Mouse (Mus musculus) forebrain, postnatal 0 days (tissue): ENCODE data around the gene Lonp2. TPM values are rescaled to one million over a fixed set of nuclear protein-coding genes. Genes with fewer than 3 reads are reported as not detected.

Source experiments
- ATAC-seq: fragments of 200-750 bp; cut with Nextera tagmentation; 2 replicates; pipeline ENCODE4 v1.8.0; 2017; ENCODE audit warnings: mild to moderate bottlenecking, moderate library complexity
- DNase-seq: peaks from one replicate; pipeline ENCODE4 v3.0.0-alpha.2; 2015
- H3K27ac ChIP-seq: fragments of 300-500 bp; sonication (generic); 2 replicates; pipeline ENCODE4 v1.5.1; 2014; ENCODE audit warnings: low read depth, mild to moderate bottlenecking, antibody characterized with exemption, low read length, moderate library complexity, mixed read lengths
- H3K27me3 ChIP-seq: fragments of 300-500 bp; sonication (generic); 2 replicates; pipeline ENCODE4 v1.6.1; 2014; ENCODE audit warnings: mild to moderate bottlenecking, low read length, mixed read lengths; ENCODE audit not compliant: insufficient read depth
- H3K36me3 ChIP-seq: fragments of 300-500 bp; sonication (generic); 2 replicates; pipeline ENCODE4 v1.6.1; 2014; ENCODE audit warnings: mild to moderate bottlenecking, moderate library complexity; ENCODE audit not compliant: insufficient read depth
- H3K4me1 ChIP-seq: fragments of 300-500 bp; sonication (generic); 2 replicates; pipeline ENCODE4 v1.6.1; 2014; ENCODE audit warnings: antibody characterized with exemption; ENCODE audit not compliant: insufficient read depth
- H3K4me2 ChIP-seq: fragments of 300-500 bp; sonication (generic); 2 replicates; pipeline ENCODE4 v1.6.1; 2014; ENCODE audit warnings: low read depth, mild to moderate bottlenecking, moderate library complexity
- H3K4me3 ChIP-seq: fragments of 300-500 bp; sonication (generic); 2 replicates; pipeline ENCODE4 v1.5.1; 2014; ENCODE audit warnings: low read depth, low read length, mixed read lengths
- H3K9ac ChIP-seq: fragments of 300-500 bp; sonication (generic); 2 replicates; pipeline ENCODE4 v1.6.1; 2014; ENCODE audit warnings: mild to moderate bottlenecking
- H3K9me3 ChIP-seq: fragments of 300-500 bp; sonication (generic); 2 replicates; pipeline ENCODE4 v1.6.1; 2016; ENCODE audit warnings: low read length
- CTCF ChIP-seq: sonication (generic); IDR thresholded peaks from 2 replicates; pipeline ENCODE4 v1.5.1; 2016; ENCODE audit warnings: antibody characterized with exemption, control low read depth, low read depth
- WGBS: fragments of 180-500 bp; shearing (Covaris S2); extraction: QIAGEN DNeasy Blood & Tissue Kit; methylation state at CpG from one replicate; pipeline ENCODE4 v1.1.7; 2014; 5-methylcytosine and 5-hydroxymethylcytosine counted together
- polyA plus RNA-seq: library from polyadenylated mRNA; unstranded; fragments of >200 nt; fragmentation: Nextera tagmentation; extraction: Ambion mirVana; gene quantifications from 2 replicates; pipeline ENCODE4 v1.2.1, GENCODE M21; 2015
- total RNA-seq: library from RNA; depleted of rRNA; stranded (reverse); fragments of >200 nt; gene quantifications from 2 replicates; pipeline ENCODE4 v1.2.3, GENCODE M21; 2014

The Lonp2 gene
- total and polyA plus RNA-seq, 2 experiments from 2014 or later: 50.7 to 66.9 TPM

- 82% methylated on average over 3 of the region's 3 CpGs for WGBS
- no peak for DNase-seq
- TF ChIP-seq CTCF: peak; percentile 69
These were observed 18.8 kb downstream of the Lonp2 start for GRCm38 (mm10) chr8:86642682-86643081.

GRCm38 (mm10) chr8:86644661-86645060 is 20.8 kb downstream of the Lonp2 start:
- no peaks in the 10 kb centered on the region for H3K27me3 ChIP-seq
- no peaks in the 10 kb centered on the region for H3K9me3 ChIP-seq
- TF ChIP-seq CTCF: no peak
- no peak overlapping the region for H3K9ac ChIP-seq
- H3K4me2 ChIP-seq: no peak overlapping the region
- WGBS: 92% methylated on average over 4 of the region's 4 CpGs
- no peak overlapping the region for H3K4me3 ChIP-seq
- ATAC-seq (no peak), DNase-seq (no peak)
- no peaks in the 10 kb centered on the region for H3K4me1 ChIP-seq
- H3K36me3 ChIP-seq: peaks cover 15% of the 10 kb centered on the region
- no peak overlapping the region for H3K27ac ChIP-seq

More at GRCm38 (mm10) chr8:86642682-86643081, 18.8 kb downstream of the Lonp2 start:
- Histone ChIP-seq H3K4me1 (no peaks in the 10 kb centered on the region), H3K9ac (no peak overlapping the region), H3K4me3 (no peak overlapping the region), H3K36me3 (peaks cover 26% of the 10 kb centered on the region), H3K9me3 (no peaks in the 10 kb centered on the region), H3K27ac (no peak overlapping the region), H3K4me2 (no peak overlapping the region), H3K27me3 (no peaks in the 10 kb centered on the region)
- ATAC-seq: no peak; the same call in 1 of the 2 replicates

- no peak overlapping the region for H3K27ac ChIP-seq
- H3K27me3 ChIP-seq: no peaks in the 10 kb centered on the region
- peaks cover 5% of the 10 kb centered on the region; the same call in 1 of the 2 replicates for H3K36me3 ChIP-seq
- ATAC-seq: no peak
- H3K4me1 ChIP-seq: no peaks in the 10 kb centered on the region; the same call in 1 of the 2 replicates
- H3K4me2 ChIP-seq: no peak overlapping the region
- DNase-seq: no peak
- no peaks in the 10 kb centered on the region for H3K9me3 ChIP-seq
- WGBS: 82% methylated on average over 3 of the region's 3 CpGs
- TF ChIP-seq CTCF: no peak
- H3K9ac ChIP-seq: no peak overlapping the region
- no peak overlapping the region for H3K4me3 ChIP-seq
These were observed 23.9 kb downstream of the Lonp2 start for GRCm38 (mm10) chr8:86647771-86648170.

GRCm38 (mm10) chr8:86651416-86651815 is 27.6 kb downstream of the Lonp2 start:
- H3K9ac ChIP-seq: no peak overlapping the region
- peak; percentile 29 for DNase-seq
- peaks cover 5% of the 10 kb centered on the region; the same call in 1 of the 2 replicates for H3K36me3 ChIP-seq
- no peaks in the 10 kb centered on the region for H3K9me3 ChIP-seq
- H3K4me2 ChIP-seq: no peak overlapping the region
- H3K27me3 ChIP-seq: no peaks in the 10 kb centered on the region
- H3K27ac ChIP-seq: no peak overlapping the region
- TF ChIP-seq CTCF: no peak
- H3K4me1 ChIP-seq: no peaks in the 10 kb centered on the region; the same call in 1 of the 2 replicates
- 49% methylated on average over 5 of the region's 5 CpGs for WGBS
- no peak overlapping the region for H3K4me3 ChIP-seq
- ATAC-seq: peak; percentile 90

- ATAC-seq: no peak
- TF ChIP-seq CTCF: no peak
- H3K4me1 ChIP-seq: no peaks in the 10 kb centered on the region; the same call in 1 of the 2 replicates
- peaks cover 5% of the 10 kb centered on the region; the same call in 1 of the 2 replicates for H3K36me3 ChIP-seq
- no peak overlapping the region for H3K4me3 ChIP-seq
- no peak overlapping the region for H3K4me2 ChIP-seq
- H3K9me3 ChIP-seq: no peaks in the 10 kb centered on the region
- 45% methylated on average over 2 of the region's 2 CpGs for WGBS
- no peaks in the 10 kb centered on the region for H3K27me3 ChIP-seq
- DNase-seq: no peak
- no peak overlapping the region for H3K9ac ChIP-seq
- H3K27ac ChIP-seq: no peak overlapping the region
These were observed 28.7 kb downstream of the Lonp2 start for GRCm38 (mm10) chr8:86652546-86652945.

GRCm38 (mm10) chr8:86654578-86654977 is 30.7 kb downstream of the Lonp2 start:
- no peak overlapping the region for H3K4me2 ChIP-seq
- no peak for ATAC-seq
- H3K4me1 ChIP-seq: no peaks in the 10 kb centered on the region; the same call in 1 of the 2 replicates
- TF ChIP-seq CTCF: peak; percentile 47
- H3K27ac ChIP-seq: no peak overlapping the region
- 76% methylated on average over 1 of the region's 1 CpGs for WGBS
- peaks cover 3% of the 10 kb centered on the region for H3K36me3 ChIP-seq
- DNase-seq: no peak
- H3K9me3 ChIP-seq: no peaks in the 10 kb centered on the region
- H3K9ac ChIP-seq: no peak overlapping the region
- H3K4me3 ChIP-seq: no peak overlapping the region
- H3K27me3 ChIP-seq: no peaks in the 10 kb centered on the region

GRCm38 (mm10) chr8:86668750-86669149 is 44.9 kb downstream of the Lonp2 start:
- H3K4me3 ChIP-seq: no peak overlapping the region
- H3K36me3 ChIP-seq: peaks cover 13% of the 10 kb centered on the region
- no peak overlapping the region for H3K27ac ChIP-seq
- no peaks in the 10 kb centered on the region for H3K4me1 ChIP-seq
- no peaks in the 10 kb centered on the region for H3K27me3 ChIP-seq
- H3K4me2 ChIP-seq: no peak overlapping the region
- no peak for DNase-seq
- H3K9ac ChIP-seq: no peak overlapping the region
- no peak for ATAC-seq
- no peak for TF ChIP-seq CTCF
- no peaks in the 10 kb centered on the region for H3K9me3 ChIP-seq
